In genomic region chr11:79715316-79715715, GRCm38 (mm10) we compare ENCODE assay signal across 21 mouse cellular contexts.
A peak's percentile ranks its signal among the peaks of the same experiment; 100 is the strongest.
DNase-seq lines count a peak whose midpoint lies in the region; TF ChIP-seq lines count a peak whose summit lies in the region.
"Had no signal": no experiment of that assay in that cellular context is flagged by ENCODE, and none has a peak within 500 bp of the region (broad histone marks: within the 10 kb centered on the region; RNA-seq: fewer than 3 reads in every experiment).

No protein-coding gene starts in this region.

- H3K27ac ChIP-seq in brown adipose tissue, adult 24 weeks (replicated peaks; ENCODE audit: low read depth, low read length), result peak overlapping the region; percentile 87
- H3K27ac ChIP-seq: heart, embryonic 10.5 days; layer of hippocampus, adult 2 months; liver, embryonic 12.5 days; neural tube, embryonic 12.5 days had no signal

- peaks cover 9% of the 10 kb centered on the region; the same call in 1 of the 2 replicates for H3K4me1 ChIP-seq in brown adipose tissue, adult 24 weeks (ENCODE audit: control insufficient read depth, insufficient read depth, insufficient read length, low read length)

- peaks cover 91% of the 10 kb centered on the region for H3K79me3 ChIP-seq in C2C12 (ENCODE audit: low read depth)

- no peak for TF ChIP-seq CTCF in C2C12 (IDR thresholded peaks at IDR 0.05; ENCODE audit: control insufficient read depth, insufficient read depth, insufficient read length)

- H3K79me2 ChIP-seq in C2C12 (ENCODE audit: control insufficient read depth, insufficient read depth), result peaks cover 97% of the 10 kb centered on the region

- H3ac ChIP-seq in C2C12 (ENCODE audit: control insufficient read depth, insufficient read length, low read depth), result peak overlapping the region; percentile 19

- H3K27me3 ChIP-seq in C2C12 (ENCODE audit: control insufficient read depth, insufficient read depth, insufficient read length), result no peaks in the 10 kb centered on the region
- H3K27me3 ChIP-seq: CH12.LX, Patski had no signal

- peak; percentile 57 for DNase-seq in adrenal gland, postnatal 14 days
- no peak for DNase-seq in adrenal gland, adult 18-20 months (ENCODE audit: low spot score in 2 of 2)
- DNase-seq in kidney, adult 18-20 months, result peak; percentile 23
- no peak for DNase-seq in kidney, postnatal 10 days
- DNase-seq in left cerebral cortex, adult 18-20 months (ENCODE audit: low spot score in 2 of 2), result no peak
- DNase-seq: cerebellum, adult 2 months; forebrain, postnatal 0 days; heart, postnatal 10 days; lung, adult 2 months; midbrain, embryonic 14.5 days; right cerebral cortex, postnatal 14 days; thymus, postnatal 14 days had no signal

- no peak overlapping the region for H3K4me3 ChIP-seq in C2C12 (ENCODE audit: insufficient read depth, poor library complexity, severe bottlenecking)
- H3K4me3 ChIP-seq in brown adipose tissue, adult 24 weeks (ENCODE audit: insufficient read depth, low read depth, low read length), result peak overlapping the region; percentile 29
- H3K4me3 ChIP-seq: heart, embryonic 10.5 days; layer of hippocampus, adult 2 months; liver, embryonic 12.5 days; neural tube, embryonic 12.5 days had no signal

- H3K36me3 ChIP-seq in C2C12 (ENCODE audit: control insufficient read depth, insufficient read depth), result peaks cover 60% of the 10 kb centered on the region
- H3K36me3 ChIP-seq: G1E; heart, embryonic 10.5 days; liver, embryonic 12.5 days; neural tube, embryonic 12.5 days had no signal

TF ChIP-seq in C2C12, 6 proteins besides CTCF, POLR2A, EP300 and RAD21:
- TF ChIP-seq CEBPB (IDR thresholded peaks at IDR 0.05; ENCODE audit: low read depth), result no peak
- TF ChIP-seq USF1 (IDR thresholded peaks at IDR 0.05; ENCODE audit: low read depth), result no peak
- no peak for TF ChIP-seq MYOD1 (IDR thresholded peaks at IDR 0.05; ENCODE audit: control insufficient read depth, insufficient read length, low read depth)
- TF ChIP-seq FOSL1 (IDR thresholded peaks at IDR 0.05; ENCODE audit: insufficient read depth, low read length, poor library complexity, severe bottlenecking), result no peak
- no peak for TF ChIP-seq MYOG (IDR thresholded peaks at IDR 0.05; ENCODE audit: control insufficient read depth, extremely low read depth, insufficient read length)
- no peak for TF ChIP-seq MAX (IDR thresholded peaks at IDR 0.05)

Comparison
In these comparisons a context has a peak if more than half of its experiments do, and no peak if none do; other contexts are left out.
1. DNase-seq: peak in adrenal gland, postnatal 14 days (single experiment) and kidney, adult 18-20 months (single experiment); none in adrenal gland, adult 18-20 months (0 of 2), kidney, postnatal 10 days (single experiment) and left cerebral cortex, adult 18-20 months (0 of 2).